In the genomic region with DNA sequence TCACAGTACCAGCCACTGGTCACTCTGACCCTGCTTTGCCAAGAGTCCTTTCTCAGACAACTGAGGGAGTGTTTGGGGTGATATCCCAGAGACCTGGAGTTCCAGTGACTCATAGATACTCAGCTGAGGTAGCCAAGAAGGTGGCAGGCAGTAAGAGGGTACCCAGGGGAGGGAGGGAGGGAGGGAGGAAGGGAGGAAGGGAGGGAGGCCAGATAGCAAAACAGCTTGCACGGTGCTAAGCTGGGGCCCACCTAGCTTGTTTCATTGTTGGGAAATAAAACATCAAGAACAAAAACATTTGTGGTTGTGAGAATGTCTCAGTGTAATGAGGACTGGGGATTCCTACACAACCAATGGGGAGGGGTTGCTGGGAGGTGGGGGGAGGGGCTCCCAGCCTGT, we compare ENCODE assay signal across 20 mouse cellular contexts. TPM values are rescaled to one million over a fixed set of nuclear protein-coding genes. Genes with fewer than 3 reads are reported as not detected.
DNase-seq lines count a peak whose midpoint lies in the region; ATAC-seq lines count a peak whose summit lies in the region.
"Had no signal": no experiment of that assay in that cellular context is flagged by ENCODE, and none has a peak within 500 bp of the region (broad histone marks: within the 10 kb centered on the region; RNA-seq: fewer than 3 reads in every experiment).

No protein-coding gene starts in this region.

- DNase-seq in midbrain, embryonic 10.5 days (ENCODE audit: low spot score) = no peak
- DNase-seq in midbrain, embryonic 14.5 days = no peak
- no peak for DNase-seq in limb, embryonic 10.5 days (ENCODE audit: low spot score)
- DNase-seq in ovary, postnatal 10 days (ENCODE audit: low spot score) = no peak
- DNase-seq in retina, postnatal 1 day = no peak
- DNase-seq: adrenal gland, postnatal 10 days; cerebellum, postnatal 10 days; kidney, postnatal 4 days; lung, embryonic 14.5 days; lung, postnatal 36 days had no signal

- no peak overlapping the region for H3K9ac ChIP-seq in midbrain, embryonic 14.5 days (replicated peaks; ENCODE audit: low read length)
- peak overlapping the region; percentile 61 for H3K9ac ChIP-seq in liver, embryonic 15.5 days
- no peak overlapping the region for H3K9ac ChIP-seq in intestine, embryonic 15.5 days
- H3K9ac ChIP-seq: hindbrain, embryonic 14.5 days; kidney, embryonic 15.5 days; limb, embryonic 12.5 days; lung, embryonic 14.5 days; neural tube, embryonic 12.5 days had no signal

- no peak overlapping the region for H3K4me2 ChIP-seq in midbrain, embryonic 14.5 days (ENCODE audit: low read length)
- H3K4me2 ChIP-seq in liver, embryonic 15.5 days = peak overlapping the region; percentile 96
- no peak overlapping the region for H3K4me2 ChIP-seq in intestine, embryonic 15.5 days (replicated peaks)
- H3K4me2 ChIP-seq: hindbrain, embryonic 14.5 days; kidney, embryonic 15.5 days; limb, embryonic 12.5 days; lung, embryonic 14.5 days; neural tube, embryonic 12.5 days had no signal

- H3K36me3 ChIP-seq in midbrain, embryonic 10.5 days = peaks cover 8% of the 10 kb centered on the region; the same call in 1 of the 2 replicates
- H3K36me3 ChIP-seq in midbrain, embryonic 14.5 days (ENCODE audit: control insufficient read depth, insufficient read depth, low read length) = no peaks in the 10 kb centered on the region
- no peaks in the 10 kb centered on the region for H3K36me3 ChIP-seq in limb, embryonic 10.5 days
- peaks cover 60% of the 10 kb centered on the region for H3K36me3 ChIP-seq in liver, embryonic 15.5 days (replicated peaks)
- no peaks in the 10 kb centered on the region for H3K36me3 ChIP-seq in intestine, embryonic 15.5 days
- H3K36me3 ChIP-seq: neural tube, embryonic 12.5 days had no signal

- peaks cover 44% of the 10 kb centered on the region for H3K4me1 ChIP-seq in midbrain, embryonic 10.5 days
- H3K4me1 ChIP-seq in midbrain, embryonic 14.5 days (ENCODE audit: control insufficient read depth, insufficient read depth, low read length) = 0 out of 2 replicates have a peak, but pooled peaks cover 6% of the 10 kb centered on the region
- H3K4me1 ChIP-seq in limb, embryonic 10.5 days = peaks cover 11% of the 10 kb centered on the region
- peaks cover 91% of the 10 kb centered on the region for H3K4me1 ChIP-seq in liver, embryonic 15.5 days (replicated peaks)
- H3K4me1 ChIP-seq in intestine, embryonic 15.5 days (replicated peaks) = peaks cover 11% of the 10 kb centered on the region

- H3K4me3 ChIP-seq in midbrain, embryonic 10.5 days = no peak overlapping the region
- H3K4me3 ChIP-seq in midbrain, embryonic 14.5 days (replicated peaks; ENCODE audit: low read depth, low read length) = no peak overlapping the region
- H3K4me3 ChIP-seq in limb, embryonic 10.5 days = no peak overlapping the region
- peak overlapping the region; percentile 31 for H3K4me3 ChIP-seq in liver, embryonic 15.5 days (replicated peaks)
- H3K4me3 ChIP-seq in intestine, embryonic 15.5 days (replicated peaks) = no peak overlapping the region
- H3K4me3 ChIP-seq: kidney, embryonic 15.5 days; limb, embryonic 12.5 days; neural tube, embryonic 12.5 days had no signal

- 63% methylated on average over 1 of the region's 1 CpGs for WGBS in midbrain, embryonic 10.5 days
- 37% methylated on average over 1 of the region's 1 CpGs for WGBS in midbrain, embryonic 14.5 days
- 57% methylated on average over 1 of the region's 1 CpGs for WGBS in limb, embryonic 10.5 days
- WGBS in liver, embryonic 15.5 days (ENCODE audit: insufficient replicate concordance) = 22% methylated on average over 1 of the region's 1 CpGs
- 52% methylated on average over 1 of the region's 1 CpGs for WGBS in intestine, embryonic 15.5 days

- peaks cover 42% of the 10 kb centered on the region for H3K27me3 ChIP-seq in midbrain, embryonic 10.5 days (ENCODE audit: low read depth, poor library complexity, severe bottlenecking)
- peaks cover 25% of the 10 kb centered on the region for H3K27me3 ChIP-seq in midbrain, embryonic 14.5 days (ENCODE audit: control insufficient read depth, insufficient read depth, low read length)
- H3K27me3 ChIP-seq in limb, embryonic 10.5 days (ENCODE audit: low read depth, poor library complexity, severe bottlenecking) = peaks cover 42% of the 10 kb centered on the region
- H3K27me3 ChIP-seq in liver, embryonic 15.5 days = peaks cover 26% of the 10 kb centered on the region
- peaks cover 31% of the 10 kb centered on the region for H3K27me3 ChIP-seq in intestine, embryonic 15.5 days (replicated peaks)

- ATAC-seq in midbrain, embryonic 14.5 days (ENCODE audit: low FRiP score, low TSS enrichment) = no peak
- peak; percentile 38 for ATAC-seq in liver, embryonic 15.5 days (ENCODE audit: insufficient read depth)
- ATAC-seq in intestine, embryonic 15.5 days = no peak
- ATAC-seq: activated CD4-positive, CD25-positive, alpha-beta regulatory T cell, adult 4 months; forebrain, embryonic 16.5 days; intestine, embryonic 16.5 days had no signal

- no peaks in the 10 kb centered on the region for H3K9me3 ChIP-seq in midbrain, embryonic 10.5 days (replicated peaks)
- H3K9me3 ChIP-seq in midbrain, embryonic 14.5 days (ENCODE audit: control insufficient read depth, low read length) = no peaks in the 10 kb centered on the region
- no peaks in the 10 kb centered on the region for H3K9me3 ChIP-seq in limb, embryonic 10.5 days (replicated peaks)
- H3K9me3 ChIP-seq in liver, embryonic 15.5 days (replicated peaks) = no peaks in the 10 kb centered on the region
- no peaks in the 10 kb centered on the region for H3K9me3 ChIP-seq in intestine, embryonic 15.5 days
- H3K9me3 ChIP-seq: kidney, embryonic 15.5 days; limb, embryonic 12.5 days; neural tube, embryonic 12.5 days had no signal

- H3K27ac ChIP-seq in midbrain, embryonic 10.5 days (replicated peaks) = peak overlapping the region; percentile 50
- no peak overlapping the region for H3K27ac ChIP-seq in midbrain, embryonic 14.5 days (replicated peaks; ENCODE audit: low read depth, low read length)
- peak overlapping the region; percentile 25; the same call in 1 of the 2 replicates for H3K27ac ChIP-seq in limb, embryonic 10.5 days
- peak overlapping the region; percentile 99 for H3K27ac ChIP-seq in liver, embryonic 15.5 days (replicated peaks)
- H3K27ac ChIP-seq in intestine, embryonic 15.5 days = no peak overlapping the region
- H3K27ac ChIP-seq: hindbrain, embryonic 14.5 days; kidney, embryonic 15.5 days; limb, embryonic 12.5 days; neural tube, embryonic 12.5 days had no signal

RNA-seq across cellular contexts. Expression of gene Mpst, which starts 7.5 kb away (rescaled TPM):
- 0.61 and 1.6 TPM in 2 replicates for polyA plus RNA-seq in midbrain, embryonic 10.5 days (2016; fragmentation: Nextera tagmentation; extraction: Ambion mirVana)
- polyA plus RNA-seq in midbrain, embryonic 14.5 days (2014; fragmentation: Nextera tagmentation; extraction: Ambion mirVana) = 4.7 and 6.6 TPM in 2 replicates
- 1.1 and 2.1 TPM in 2 replicates for polyA plus RNA-seq in limb, embryonic 10.5 days (2016; fragmentation: Nextera tagmentation; extraction: Ambion mirVana)
- 5.6 and 5.8 TPM in 2 replicates for polyA plus RNA-seq in liver, embryonic 15.5 days (2015; fragmentation: Nextera tagmentation; extraction: Ambion mirVana)
- 2.6 and 3.1 TPM in 2 replicates for polyA plus RNA-seq in intestine, embryonic 15.5 days (2015; fragmentation: Nextera tagmentation; extraction: Ambion mirVana)

RNA-seq across cellular contexts. Expression of gene Tst, which starts 8.0 kb away (rescaled TPM):
- polyA plus RNA-seq in midbrain, embryonic 10.5 days (2016; fragmentation: Nextera tagmentation; extraction: Ambion mirVana) = 8.1 and 9.8 TPM in 2 replicates
- polyA plus RNA-seq in midbrain, embryonic 14.5 days (2014; fragmentation: Nextera tagmentation; extraction: Ambion mirVana) = 11.8 and 15.2 TPM in 2 replicates
- 8.1 and 8.5 TPM in 2 replicates for polyA plus RNA-seq in limb, embryonic 10.5 days (2016; fragmentation: Nextera tagmentation; extraction: Ambion mirVana)
- 200 and 245 TPM in 2 replicates for polyA plus RNA-seq in liver, embryonic 15.5 days (2015; fragmentation: Nextera tagmentation; extraction: Ambion mirVana)
- polyA plus RNA-seq in intestine, embryonic 15.5 days (2015; fragmentation: Nextera tagmentation; extraction: Ambion mirVana) = 33.4 and 45.0 TPM in 2 replicates

RNA-seq across cellular contexts. Expression of gene Kctd17, which starts 14.6 kb away (rescaled TPM):
- 64.0 and 68.3 TPM in 2 replicates for polyA plus RNA-seq in midbrain, embryonic 10.5 days (2016; fragmentation: Nextera tagmentation; extraction: Ambion mirVana)
- polyA plus RNA-seq in midbrain, embryonic 14.5 days (2014; fragmentation: Nextera tagmentation; extraction: Ambion mirVana) = 120 and 154 TPM in 2 replicates
- polyA plus RNA-seq in limb, embryonic 10.5 days (2016; fragmentation: Nextera tagmentation; extraction: Ambion mirVana) = 42.8 and 49.9 TPM in 2 replicates
- polyA plus RNA-seq in liver, embryonic 15.5 days (2015; fragmentation: Nextera tagmentation; extraction: Ambion mirVana) = 4.5 and 4.6 TPM in 2 replicates
- polyA plus RNA-seq in intestine, embryonic 15.5 days (2015; fragmentation: Nextera tagmentation; extraction: Ambion mirVana) = 28.7 and 31.0 TPM in 2 replicates

RNA-seq across cellular contexts. Expression of gene Tex33, which starts 18.0 kb away (rescaled TPM):
- polyA plus RNA-seq in midbrain, embryonic 10.5 days (2016; fragmentation: Nextera tagmentation; extraction: Ambion mirVana) = not detected in 2 replicates
- not detected in 2 replicates for polyA plus RNA-seq in midbrain, embryonic 14.5 days (2014; fragmentation: Nextera tagmentation; extraction: Ambion mirVana)
- polyA plus RNA-seq in limb, embryonic 10.5 days (2016; fragmentation: Nextera tagmentation; extraction: Ambion mirVana) = not detected in 2 replicates
- polyA plus RNA-seq in liver, embryonic 15.5 days (2015; fragmentation: Nextera tagmentation; extraction: Ambion mirVana) = not detected in 2 replicates
- polyA plus RNA-seq in intestine, embryonic 15.5 days (2015; fragmentation: Nextera tagmentation; extraction: Ambion mirVana) = not detected in 2 replicates
- polyA plus RNA-seq: activated CD4-positive, CD25-positive, alpha-beta regulatory T cell, adult 4 months; brain, embryonic 14.5 days; forebrain, embryonic 16.5 days; hindbrain, embryonic 14.5 days; intestine, embryonic 16.5 days; kidney, embryonic 15.5 days; limb, embryonic 12.5 days; lung, embryonic 14.5 days; neural tube, embryonic 12.5 days had no signal

RNA-seq across cellular contexts. Expression of gene Tmprss6, which starts 54.7 kb away (rescaled TPM):
- 0.21 and 0.52 TPM in 2 replicates for polyA plus RNA-seq in midbrain, embryonic 10.5 days (2016; fragmentation: Nextera tagmentation; extraction: Ambion mirVana)
- 0.26 and 0.43 TPM in 2 replicates for polyA plus RNA-seq in midbrain, embryonic 14.5 days (2014; fragmentation: Nextera tagmentation; extraction: Ambion mirVana)
- polyA plus RNA-seq in limb, embryonic 10.5 days (2016; fragmentation: Nextera tagmentation; extraction: Ambion mirVana) = 0.06 TPM in 1 of 2 replicates, not detected in the other
- polyA plus RNA-seq in liver, embryonic 15.5 days (2015; fragmentation: Nextera tagmentation; extraction: Ambion mirVana) = 22.0 and 29.2 TPM in 2 replicates
- polyA plus RNA-seq in intestine, embryonic 15.5 days (2015; fragmentation: Nextera tagmentation; extraction: Ambion mirVana) = 0.39 and 0.54 TPM in 2 replicates
- polyA plus RNA-seq: activated CD4-positive, CD25-positive, alpha-beta regulatory T cell, adult 4 months had no signal

Comparison
In these comparisons a context has a peak if more than half of its experiments do, and no peak if none do; other contexts are left out.
1. H3K27ac ChIP-seq: peak in midbrain, embryonic 10.5 days (single experiment), limb, embryonic 10.5 days (single experiment) and liver, embryonic 15.5 days (single experiment); none in midbrain, embryonic 14.5 days (single experiment) and intestine, embryonic 15.5 days (single experiment).